Mouse (Mus musculus) liver, postnatal 0 days (tissue): ENCODE measurements at regions not wholly inside any gene's neighbourhood (a gene's known extent, or its start where the extent isn't known, plus 50 kb on each side); places are given as distances from the start of the nearest gene placed in this dataset.

ENCODE experiments used
- CTCF ChIP-seq: sonication (generic); IDR thresholded peaks from 2 replicates; pipeline ENCODE4 v1.5.1; 2016; ENCODE audit warnings: antibody characterized with exemption, low read depth
- EP300 ChIP-seq: IDR thresholded peaks from 2 replicates; pipeline ENCODE4 v1.6.1; 2016; ENCODE audit warnings: antibody characterized with exemption, low read depth, mild to moderate bottlenecking

DNA sequence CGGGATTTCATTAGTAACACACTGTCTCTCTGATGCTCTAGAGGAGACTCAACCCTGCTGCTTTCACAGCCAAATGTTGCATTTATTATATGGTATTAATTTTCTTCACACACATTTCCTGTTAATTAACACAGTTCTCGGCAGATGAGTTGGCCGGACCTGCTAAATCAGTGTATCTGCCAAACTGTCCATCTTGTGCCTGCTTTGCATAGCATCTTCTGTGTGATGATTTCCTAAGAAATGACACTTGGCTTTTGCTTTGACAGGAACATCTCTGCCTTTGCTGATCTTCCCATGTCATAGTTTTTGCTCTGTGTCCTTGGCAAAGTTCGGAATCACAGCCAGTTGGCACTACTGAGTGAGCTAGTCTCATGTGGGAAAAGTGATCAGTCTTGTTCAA is 67.9 kb downstream of the Thnsl1 start:
- TF ChIP-seq CTCF (no peak), EP300 (no peak)
